Mouse (Mus musculus) adrenal gland, adult 2 months (tissue): ENCODE data around the gene A830031A19Rik. TPM values are rescaled to one million over a fixed set of nuclear protein-coding genes. Genes with fewer than 3 reads are reported as not detected.

ENCODE experiments used
- DNase-seq: peaks from one replicate; pipeline ENCODE4 v3.0.0; 2021
- polyA plus RNA-seq: library from polyadenylated mRNA; depleted of rRNA; stranded (reverse); fragments of >200 nt; gene quantifications from 2 replicates; pipeline ENCODE4 v1.2.3, GENCODE M21; 2012
- total RNA-seq, 2 experiments: library from RNA; stranded (reverse); gene quantifications; 2 replicates each; pipeline ENCODE4 v1.2.3; 2021

The A830031A19Rik gene
- total and polyA plus RNA-seq, 3 experiments: not detected

- DNase-seq: peak; percentile 82
These were observed 2.2 kb upstream of the A830031A19Rik start for GRCm38 (mm10) chr11:24076821-24077730.

- peak; percentile 74 for DNase-seq
These were observed 1.3 kb upstream of the A830031A19Rik start for GRCm38 (mm10) chr11:24076127-24076650.

- DNase-seq: no peak
These were observed 752 bp upstream of the A830031A19Rik start for GRCm38 (mm10) chr11:24075486-24076126.

GRCm38 (mm10) chr11:24074021-24074591, 748 bp downstream of the A830031A19Rik start:
- DNase-seq: no peak

- DNase-seq: no peak
These were observed 9.5 kb downstream of the A830031A19Rik start for GRCm38 (mm10) chr11:24065313-24065712.

GRCm38 (mm10) chr11:24064221-24064620, 10.6 kb downstream of the A830031A19Rik start:
- DNase-seq: no peak

GRCm38 (mm10) chr11:24062495-24063096, 12.3 kb downstream of the A830031A19Rik start:
- no peak for DNase-seq

- DNase-seq: no peak
These were observed 13.0 kb downstream of the A830031A19Rik start for GRCm38 (mm10) chr11:24061819-24062218.

- DNase-seq: no peak
These were observed 14.4 kb downstream of the A830031A19Rik start for GRCm38 (mm10) chr11:24060428-24060827.

GRCm38 (mm10) chr11:24059137-24059536, 15.7 kb downstream of the A830031A19Rik start:
- DNase-seq: no peak

- no peak for DNase-seq
These were observed 22.0 kb downstream of the A830031A19Rik start for GRCm38 (mm10) chr11:24052882-24053281.

GRCm38 (mm10) chr11:24050032-24050757, 24.7 kb downstream of the A830031A19Rik start:
- no peak for DNase-seq

GRCm38 (mm10) chr11:24049226-24050031, 25.4 kb downstream of the A830031A19Rik start:
- DNase-seq: peak; percentile 77

- no peak for DNase-seq
These were observed 30.8 kb downstream of the A830031A19Rik start for GRCm38 (mm10) chr11:24044025-24044424.

- no peak for DNase-seq
These were observed 54.1 kb downstream of the A830031A19Rik start for GRCm38 (mm10) chr11:24020760-24021159.

- DNase-seq: no peak
These were observed 56.1 kb downstream of the A830031A19Rik start for GRCm38 (mm10) chr11:24018783-24019182.

- DNase-seq: no peak
These were observed 58.1 kb downstream of the A830031A19Rik start for GRCm38 (mm10) chr11:24016647-24017179.

GRCm38 (mm10) chr11:24016049-24016448, 58.8 kb downstream of the A830031A19Rik start:
- DNase-seq: no peak

GRCm38 (mm10) chr11:24014642-24015041, 60.2 kb downstream of the A830031A19Rik start:
- DNase-seq: no peak

- DNase-seq: no peak
These were observed 62.6 kb downstream of the A830031A19Rik start for GRCm38 (mm10) chr11:24012301-24012700.
